Mouse (Mus musculus) intestine, postnatal 0 days (tissue): Measurements from ENCODE around the gene Zfp93. TPM values are rescaled to one million over a fixed set of nuclear protein-coding genes. Genes with fewer than 3 reads are reported as not detected.
A peak's percentile ranks its signal among the peaks of the same experiment; 100 is the strongest.

Source experiments
- ATAC-seq: fragments of 200-750 bp; cut with Nextera tagmentation; 2 replicates; pipeline ENCODE4 v1.8.0; 2017; ENCODE audit warnings: mild to moderate bottlenecking, moderate TSS enrichment, moderate library complexity
- H3K27ac ChIP-seq: fragments of 300-500 bp; sonication (generic); 2 replicates; pipeline ENCODE4 v1.5.1; 2014; ENCODE audit warnings: mild to moderate bottlenecking, low read depth, low read length, moderate library complexity
- H3K27me3 ChIP-seq: fragments of 300-500 bp; sonication (generic); replicated peaks from 2 replicates; pipeline ENCODE4 v1.6.1; 2014; ENCODE audit warnings: low read length, mixed read lengths; ENCODE audit not compliant: control insufficient read depth, insufficient read depth
- H3K36me3 ChIP-seq: fragments of 300-500 bp; sonication (generic); 2 replicates; pipeline ENCODE4 v1.6.1; 2014; ENCODE audit warnings: mild to moderate bottlenecking, moderate library complexity; ENCODE audit not compliant: control insufficient read depth, insufficient read depth
- H3K4me1 ChIP-seq: fragments of 300-500 bp; sonication (generic); replicated peaks from 2 replicates; pipeline ENCODE4 v1.6.1; 2014; ENCODE audit warnings: antibody characterized with exemption, low read length, mixed read lengths; ENCODE audit not compliant: control insufficient read depth, insufficient read depth
- H3K4me2 ChIP-seq: fragments of 300-500 bp; sonication (generic); replicated peaks from 2 replicates; pipeline ENCODE4 v1.6.1; 2014; ENCODE audit warnings: low read depth, mild to moderate bottlenecking, moderate library complexity
- H3K4me3 ChIP-seq: fragments of 300-500 bp; sonication (generic); 2 replicates; pipeline ENCODE4 v1.5.1; 2014; ENCODE audit warnings: low read depth, low read length
- H3K9ac ChIP-seq: fragments of 300-500 bp; sonication (generic); 2 replicates; pipeline ENCODE4 v1.6.1; 2014; ENCODE audit warnings: mild to moderate bottlenecking, low read depth, low read length
- H3K9me3 ChIP-seq: fragments of 300-500 bp; sonication (generic); 2 replicates; pipeline ENCODE4 v1.6.1; 2016; ENCODE audit warnings: mixed run types; ENCODE audit not compliant: control insufficient read depth
- CTCF ChIP-seq: sonication (generic); IDR thresholded peaks from 2 replicates; pipeline ENCODE4 v1.5.1; 2016; ENCODE audit warnings: low read depth, mild to moderate bottlenecking, control low read depth, antibody characterized with exemption, moderate library complexity
- WGBS: fragments of 180-500 bp; shearing (Covaris S2); extraction: QIAGEN DNeasy Blood & Tissue Kit; methylation state at CpG from one replicate; pipeline ENCODE4 v1.1.7; 2014; 5-methylcytosine and 5-hydroxymethylcytosine counted together
- polyA plus RNA-seq: library from polyadenylated mRNA; unstranded; fragments of >200 nt; fragmentation: Nextera tagmentation; extraction: Ambion mirVana; gene quantifications from 2 replicates; pipeline ENCODE4 v1.2.1, GENCODE M21; 2015

Gene Zfp93
- polyA plus RNA-seq, 1 experiment from 2014 or later, result 3.2 TPM

GRCm38 (mm10) chr7:24290106-24290693 is 20.0 kb downstream of the Zfp93 start:
- no peak for TF ChIP-seq CTCF
- H3K4me2 ChIP-seq, result no peak overlapping the region
- H3K9me3 ChIP-seq, result no peaks in the 10 kb centered on the region
- H3K4me1 ChIP-seq, result no peaks in the 10 kb centered on the region
- no peak overlapping the region for H3K4me3 ChIP-seq
- H3K36me3 ChIP-seq, result peaks cover 33% of the 10 kb centered on the region
- 95% methylated on average over 4 of the region's 4 CpGs for WGBS
- H3K9ac ChIP-seq, result no peak overlapping the region
- H3K27ac ChIP-seq, result no peak overlapping the region
- no peaks in the 10 kb centered on the region for H3K27me3 ChIP-seq
- ATAC-seq, result no peak

- Histone ChIP-seq H3K9ac (no peak overlapping the region), H3K36me3 (peaks cover 46% of the 10 kb centered on the region), H3K4me1 (no peaks in the 10 kb centered on the region), H3K4me3 (no peak overlapping the region), H3K27me3 (no peaks in the 10 kb centered on the region), H3K27ac (peak overlapping the region; percentile 28; the same call in 1 of the 2 replicates), H3K9me3 (no peaks in the 10 kb centered on the region), H3K4me2 (no peak overlapping the region)
- TF ChIP-seq CTCF, result no peak
- 92% methylated on average over 27 of the region's 27 CpGs for WGBS
- ATAC-seq, result no peak
Measured at GRCm38 (mm10) chr7:24291387-24292090, 21.3 kb downstream of the Zfp93 start.

- WGBS, result 65% methylated on average over 12 of the region's 12 CpGs
- Histone ChIP-seq H3K4me3 (no peak overlapping the region), H3K4me2 (no peak overlapping the region), H3K9me3 (no peaks in the 10 kb centered on the region), H3K9ac (no peak overlapping the region), H3K27me3 (no peaks in the 10 kb centered on the region), H3K4me1 (no peaks in the 10 kb centered on the region), H3K36me3 (peaks cover 46% of the 10 kb centered on the region), H3K27ac (no peak overlapping the region)
- no peak for ATAC-seq
- TF ChIP-seq CTCF, result no peak
Measured at GRCm38 (mm10) chr7:24293061-24293851, 23.0 kb downstream of the Zfp93 start.

GRCm38 (mm10) chr7:24294763-24295162 is 24.5 kb downstream of the Zfp93 start:
- Histone ChIP-seq H3K4me1 (no peaks in the 10 kb centered on the region), H3K27ac (no peak overlapping the region), H3K27me3 (no peaks in the 10 kb centered on the region), H3K36me3 (peaks cover 46% of the 10 kb centered on the region), H3K4me3 (no peak overlapping the region), H3K9ac (no peak overlapping the region), H3K4me2 (no peak overlapping the region), H3K9me3 (no peaks in the 10 kb centered on the region)
- TF ChIP-seq CTCF, result no peak
- no peak for ATAC-seq
- 96% methylated on average over 4 of the region's 4 CpGs for WGBS

- Histone ChIP-seq H3K4me3 (no peak overlapping the region), H3K36me3 (peaks cover 46% of the 10 kb centered on the region), H3K27me3 (no peaks in the 10 kb centered on the region), H3K9me3 (no peaks in the 10 kb centered on the region), H3K9ac (no peak overlapping the region), H3K4me1 (0 out of 2 replicates have a peak, but pooled peaks cover 3% of the 10 kb centered on the region), H3K4me2 (no peak overlapping the region), H3K27ac (no peak overlapping the region)
- 96% methylated on average over 7 of the region's 7 CpGs for WGBS
- no peak for TF ChIP-seq CTCF
- ATAC-seq, result no peak
Measured at GRCm38 (mm10) chr7:24295376-24295775, 25.2 kb downstream of the Zfp93 start.

- 93% methylated on average over 7 of the region's 7 CpGs for WGBS
Measured at GRCm38 (mm10) chr7:24296386-24296785, 26.2 kb downstream of the Zfp93 start.

More at GRCm38 (mm10) chr7:24296386-24296785, 26.2 kb downstream of the Zfp93 start:
- Histone ChIP-seq H3K4me2 (no peak overlapping the region), H3K9me3 (no peaks in the 10 kb centered on the region), H3K27ac (no peak overlapping the region), H3K9ac (no peak overlapping the region), H3K4me1 (0 out of 2 replicates have a peak, but pooled peaks cover 3% of the 10 kb centered on the region), H3K4me3 (no peak overlapping the region), H3K36me3 (peaks cover 41% of the 10 kb centered on the region), H3K27me3 (no peaks in the 10 kb centered on the region)
- TF ChIP-seq CTCF, result no peak
- no peak for ATAC-seq
